In genomic region chr2:10788509-10788908, GRCm38 (mm10) we compare ENCODE assay signal across 8 mouse cellular contexts.
DNase-seq lines count a peak whose midpoint lies in the region; ATAC-seq and TF ChIP-seq lines count a peak whose summit lies in the region.

No protein-coding gene starts in this region.

- H3K9me3 ChIP-seq in heart, postnatal 0 days (replicated peaks; ENCODE audit: control insufficient read depth, low read length) = no peaks in the 10 kb centered on the region

- no peak overlapping the region for H3K4me2 ChIP-seq in heart, postnatal 0 days (ENCODE audit: low read depth, low read length)

- H3K4me3 ChIP-seq in heart, postnatal 0 days (ENCODE audit: low read depth, low read length) = no peak overlapping the region

- H3K36me3 ChIP-seq in heart, postnatal 0 days (replicated peaks; ENCODE audit: control insufficient read depth, insufficient read depth, low read length) = no peaks in the 10 kb centered on the region

- H3K9ac ChIP-seq in heart, postnatal 0 days (replicated peaks; ENCODE audit: low read depth, low read length) = no peak overlapping the region

- DNase-seq in ovary, adult 18-20 months (ENCODE audit: low spot score) = peak; percentile 37
- DNase-seq in ovary, postnatal 10 days (ENCODE audit: low spot score) = no peak
- peak; percentile 79 to 85 for DNase-seq in cerebellum, postnatal 25 days
- peak; percentile 13 for DNase-seq in heart, postnatal 0 days (ENCODE audit: low spot score)
- peak; percentile 59 to 71 for DNase-seq in left cerebral cortex, postnatal 36 days (ENCODE audit: low spot score in 2 of 2)
- peak; percentile 82 to 86 for DNase-seq in right cerebral cortex, postnatal 10 days (ENCODE audit: low spot score in 2 of 2)
- no peak for DNase-seq in embryo, embryonic 10 days (ENCODE audit: low spot score)

- H3K27ac ChIP-seq in heart, postnatal 0 days (ENCODE audit: low read depth) = no peak overlapping the region

- intact Hi-C loops in left cerebral cortex, postnatal 36 days (cut with DNase I) = no loop called here

- 20% methylated on average over 1 of the region's 1 CpGs for WGBS in heart, postnatal 0 days

- no peaks in the 10 kb centered on the region for H3K4me1 ChIP-seq in heart, postnatal 0 days (ENCODE audit: control insufficient read depth, insufficient read depth)

- TF ChIP-seq CTCF in heart, postnatal 0 days (IDR thresholded peaks at IDR 0.05; ENCODE audit: low read depth) = no peak

- TF ChIP-seq EP300 in heart, postnatal 0 days (IDR thresholded peaks at IDR 0.05; ENCODE audit: low read depth) = no peak

- peak; percentile 27; the same call in 1 of the 2 replicates for ATAC-seq in heart, postnatal 0 days (ENCODE audit: insufficient read depth, low read depth)
- no peak for ATAC-seq in erythroblast, adult 5-6 weeks (replicated peaks; ENCODE audit: low FRiP score, poor library complexity, severe bottlenecking)

- H3K27me3 ChIP-seq in heart, postnatal 0 days (ENCODE audit: control insufficient read depth, insufficient read depth, low read length) = no peaks in the 10 kb centered on the region

Comparison
In these comparisons a context has a peak if more than half of its experiments do, and no peak if none do; other contexts are left out.
1. DNase-seq: peak in ovary, adult 18-20 months (single experiment), cerebellum, postnatal 25 days (2 of 2), heart, postnatal 0 days (single experiment), left cerebral cortex, postnatal 36 days (2 of 2) and right cerebral cortex, postnatal 10 days (2 of 2); none in ovary, postnatal 10 days (single experiment) and embryo, embryonic 10 days (single experiment).